Mouse (Mus musculus) lung, embryonic 14.5 days (tissue): ENCODE measurements around the gene Sectm1b. TPM values are rescaled to one million over a fixed set of nuclear protein-coding genes. Genes with fewer than 3 reads are reported as not detected.

Experiments used
- ATAC-seq: fragments of 200-750 bp; cut with Nextera tagmentation; 2 replicates; pipeline ENCODE4 v1.8.0; 2017; ENCODE audit warnings: mild to moderate bottlenecking, moderate TSS enrichment, moderate library complexity; ENCODE audit not compliant: insufficient read depth
- DNase-seq: peaks from one replicate; pipeline ENCODE4 v3.0.0-alpha.2; 2015
- H3K27ac ChIP-seq: fragments of 300-500 bp; sonication (generic); 2 replicates; pipeline ENCODE4 v1.5.1; 2014; ENCODE audit warnings: low read depth, mild to moderate bottlenecking, moderate library complexity
- H3K27me3 ChIP-seq: fragments of 300-500 bp; sonication (generic); 2 replicates; pipeline ENCODE4 v1.6.1; 2014; ENCODE audit warnings: low read length, control low read depth; ENCODE audit not compliant: insufficient read depth
- H3K36me3 ChIP-seq: fragments of 300-500 bp; sonication (generic); 2 replicates; pipeline ENCODE4 v1.6.1; 2014; ENCODE audit warnings: control low read depth; ENCODE audit not compliant: insufficient read depth
- H3K4me1 ChIP-seq: fragments of 300-500 bp; sonication (generic); 2 replicates; pipeline ENCODE4 v1.6.1; 2014; ENCODE audit warnings: antibody characterized with exemption, control low read depth; ENCODE audit not compliant: insufficient read depth
- H3K4me2 ChIP-seq: fragments of 300-500 bp; sonication (generic); 2 replicates; pipeline ENCODE4 v1.6.1; 2014; ENCODE audit warnings: mild to moderate bottlenecking
- H3K4me3 ChIP-seq: fragments of 300-500 bp; sonication (generic); 2 replicates; pipeline ENCODE4 v1.5.1; 2014; ENCODE audit warnings: low read depth, low read length
- H3K9ac ChIP-seq: fragments of 300-500 bp; sonication (generic); 2 replicates; pipeline ENCODE4 v1.6.1; 2014
- H3K9me3 ChIP-seq: fragments of 300-500 bp; sonication (generic); 2 replicates; pipeline ENCODE4 v1.6.1; 2016; ENCODE audit warnings: low read depth, low read length, control low read depth
- CTCF ChIP-seq: IDR thresholded peaks from 2 replicates; pipeline ENCODE4 v1.5.1; 2016; ENCODE audit warnings: antibody characterized with exemption, low read depth
- WGBS: fragments of 180-500 bp; shearing (Covaris S2); extraction: QIAGEN DNeasy Blood & Tissue Kit; methylation state at CpG from one replicate; pipeline ENCODE4 v1.1.7; 2014; 5-methylcytosine and 5-hydroxymethylcytosine counted together
- polyA plus RNA-seq: library from polyadenylated mRNA; unstranded; fragments of >200 nt; fragmentation: Nextera tagmentation; extraction: Ambion mirVana; gene quantifications from 2 replicates; pipeline ENCODE4 v1.2.1, GENCODE M21; 2014

Sectm1b gene
- polyA plus RNA-seq, 1 experiment from 2014 or later: not detected

- Histone ChIP-seq H3K36me3 (no peaks in the 10 kb centered on the region), H3K4me1 (no peaks in the 10 kb centered on the region), H3K4me2 (no peak overlapping the region), H3K27me3 (no peaks in the 10 kb centered on the region), H3K27ac (no peak overlapping the region), H3K9ac (no peak overlapping the region), H3K4me3 (no peak overlapping the region), H3K9me3 (no peaks in the 10 kb centered on the region)
- DNase-seq: no peak
- 50% methylated on average over 6 of the region's 6 CpGs for WGBS
- no peak for ATAC-seq
- TF ChIP-seq CTCF: no peak
Observed at GRCm38 (mm10) chr11:121006184-121006583, 57.2 kb downstream of the Sectm1b start.

GRCm38 (mm10) chr11:121004281-121004680, 59.1 kb downstream of the Sectm1b start:
- Histone ChIP-seq H3K27me3 (no peaks in the 10 kb centered on the region), H3K9ac (no peak overlapping the region), H3K36me3 (no peaks in the 10 kb centered on the region), H3K27ac (no peak overlapping the region), H3K4me2 (no peak overlapping the region), H3K9me3 (no peaks in the 10 kb centered on the region), H3K4me1 (no peaks in the 10 kb centered on the region), H3K4me3 (no peak overlapping the region)
- no peak for TF ChIP-seq CTCF
- ATAC-seq (no peak), DNase-seq (no peak)
- 54% methylated on average over 5 of the region's 5 CpGs for WGBS

Other genes with a start within 250 kb of the Sectm1b start
- gene Fasn, start 239.0 kb downstream of the Sectm1b start, polyA plus RNA-seq: 83.3 and 95.5 TPM in 2 replicates
- 6.3 and 7.2 TPM in 2 replicates for gene Ccdc57, start 130.7 kb downstream of the Sectm1b start, polyA plus RNA-seq
- gene Slc16a3, start 115.1 kb downstream of the Sectm1b start, polyA plus RNA-seq: 37.7 and 39.3 TPM in 2 replicates
- gene Csnk1d, start 72.2 kb downstream of the Sectm1b start, polyA plus RNA-seq: 82.5 and 89.8 TPM in 2 replicates
- gene Cd7, start 24.2 kb downstream of the Sectm1b start, polyA plus RNA-seq: 0.26 TPM in 1 of 2 replicates, not detected in the other
- gene Sectm1a, start 17.7 kb upstream of the Sectm1b start, polyA plus RNA-seq: 0.30 TPM in 1 of 2 replicates, not detected in the other
- not detected in 2 replicates for gene Tex19.2, start 55.1 kb upstream of the Sectm1b start, polyA plus RNA-seq
- gene Tex19.1, start 82.6 kb upstream of the Sectm1b start, polyA plus RNA-seq: 0.11 TPM in 1 of 2 replicates, not detected in the other
- gene Uts2r, start 96.7 kb upstream of the Sectm1b start, polyA plus RNA-seq: not detected in 2 replicates
- 7.4 and 9.4 TPM in 2 replicates for gene Hexdc, start 140.9 kb upstream of the Sectm1b start, polyA plus RNA-seq
- gene Ogfod3, start 141.1 kb upstream of the Sectm1b start, polyA plus RNA-seq: 25.1 and 26.2 TPM in 2 replicates
- 29.1 and 35.7 TPM in 2 replicates for gene Cybc1, start 165.8 kb upstream of the Sectm1b start, polyA plus RNA-seq
- 39.6 and 44.7 TPM in 2 replicates for gene Narf, start 173.7 kb upstream of the Sectm1b start, polyA plus RNA-seq
- gene Foxk2, start 196.4 kb upstream of the Sectm1b start, polyA plus RNA-seq: 11.3 and 11.6 TPM in 2 replicates